Mouse (Mus musculus): Measurements from ENCODE around the gene Slc12a4.

Slc12a4 gene

GRCm38 (mm10) chr8:105930602-105931001 lies 35.3 kb downstream of the Slc12a4 start:
- peak; percentile 68 to 88 for DNase-seq

- DNase-seq: no peak
These were observed 40.8 kb downstream of the Slc12a4 start for GRCm38 (mm10) chr8:105925123-105925522.

GRCm38 (mm10) chr8:105919390-105919789 lies 46.5 kb downstream of the Slc12a4 start:
- DNase-seq: no peak

GRCm38 (mm10) chr8:105900941-105901616 lies 64.8 kb downstream of the Slc12a4 start:
- DNase-seq: peak in 1 of 2 experiments; percentile 5

- peak; percentile 84 to 89 for DNase-seq
These were observed 65.5 kb downstream of the Slc12a4 start, which contains the start of gene Pskh1 for GRCm38 (mm10) chr8:105900180-105900940. TSS of gene Pskh1 (plus strand) at chr8:105900441.

- DNase-seq: no peak
These were observed 68.0 kb downstream of the Slc12a4 start for GRCm38 (mm10) chr8:105897801-105898480.
